In genomic region chr3:137981382-137981750, GRCm38 (mm10) we compare ENCODE assay signal across 8 mouse cellular contexts. TPM values are rescaled to one million over a fixed set of nuclear protein-coding genes. Genes with fewer than 3 reads are reported as not detected.
A peak's percentile ranks its signal among the peaks of the same experiment; 100 is the strongest.
DNase-seq lines count a peak whose midpoint lies in the region; ATAC-seq and TF ChIP-seq lines count a peak whose summit lies in the region.

Gene Dapp1 (minus strand): TSS chr3:137981545.

- no peaks in the 10 kb centered on the region for H3K27me3 ChIP-seq in G1E (ENCODE audit: insufficient read depth, low read length)
- H3K27me3 ChIP-seq in hindbrain, postnatal 0 days (ENCODE audit: insufficient read depth, low read length): no peaks in the 10 kb centered on the region

- no peak within 1 kb of the TSS for H3K27ac ChIP-seq in hindbrain, postnatal 0 days

- peak; percentile 88 for ATAC-seq in G1E (ENCODE audit: extremely low read depth, insufficient number of reproducible peaks, low FRiP score, poor library complexity, severe bottlenecking)
- ATAC-seq in hindbrain, postnatal 0 days: 0 out of 2 replicates have a peak, but pooled peaks have one; percentile 30
- peak; percentile 85 for ATAC-seq in megakaryocyte-erythroid progenitor cell, adult 5-6 weeks (replicated peaks; ENCODE audit: low FRiP score, low TSS enrichment, poor library complexity, severe bottlenecking)

- H3K4me1 ChIP-seq in G1E (ENCODE audit: insufficient read depth, low read depth, low read length): peaks cover 49% of the 10 kb centered on the region
- 0 out of 2 replicates have a peak, but pooled peaks cover 9% of the 10 kb centered on the region for H3K4me1 ChIP-seq in hindbrain, postnatal 0 days (ENCODE audit: insufficient read depth, low read length)

- peaks cover 31% of the 10 kb centered on the region for H3K36me3 ChIP-seq in G1E (replicated peaks)
- H3K36me3 ChIP-seq in hindbrain, postnatal 0 days (ENCODE audit: insufficient read depth, low read length): no peaks in the 10 kb centered on the region

- peak within 1 kb of the TSS; percentile 41 for H3K9ac ChIP-seq in hindbrain, postnatal 0 days (replicated peaks; ENCODE audit: low read length)

- 22% methylated on average over 10 of the region's 10 CpGs for WGBS in hindbrain, postnatal 0 days

- peak; percentile 88 for DNase-seq in G1E (ENCODE audit: low spot score)
- peak; percentile 65 for DNase-seq in c-Kit-positive CD71-positive TER-119-positive erythroid progenitor cells, embryonic 14.5 days (ENCODE audit: low spot score)
- peak; percentile 50 for DNase-seq in gastrocnemius, postnatal 10 days
- DNase-seq in hindbrain, postnatal 0 days (ENCODE audit: low spot score): peak; percentile 27
- DNase-seq in left cerebral cortex, postnatal 36 days (ENCODE audit: low spot score in 2 of 2): peak; percentile 29 to 30
- peak; percentile 43 for DNase-seq in right cerebral cortex, postnatal 25 days
- DNase-seq in yolk sac, embryonic 10.5 days (ENCODE audit: low spot score): peak; percentile 62

- H3K4me2 ChIP-seq in hindbrain, postnatal 0 days (ENCODE audit: low read depth, low read length): peak within 1 kb of the TSS; percentile 56

- no peak for TF ChIP-seq CTCF in G1E (IDR thresholded peaks at IDR 0.05; ENCODE audit: low read depth, low read length)
- no peak for TF ChIP-seq CTCF in hindbrain, postnatal 0 days (IDR thresholded peaks at IDR 0.05; ENCODE audit: low read depth)

- intact Hi-C loops in left cerebral cortex, postnatal 36 days (cut with DNase I): no loop called here

- H3K4me3 ChIP-seq in G1E (ENCODE audit: low read depth, low read length): peak within 1 kb of the TSS; percentile 76
- peak within 1 kb of the TSS; percentile 31 for H3K4me3 ChIP-seq in hindbrain, postnatal 0 days (ENCODE audit: low read length)

- H3K9me3 ChIP-seq in G1E (replicated peaks): no peaks in the 10 kb centered on the region
- H3K9me3 ChIP-seq in hindbrain, postnatal 0 days (ENCODE audit: low read length): no peaks in the 10 kb centered on the region

RNA-seq across cellular contexts. Expression of gene Dapp1, which starts in this region (rescaled TPM):
- total RNA-seq in G1E (2014; fragmentation: Nextera tagmentation) (288 and 301 TPM in 2 replicates), G1E (2017) (438 and 441 TPM in 2 replicates)
- polyA plus RNA-seq in G1E (2012): 14.3 and 37.2 TPM in 2 replicates
- 1 to 10 TPM in 1 of 2 experiments, under 1 TPM in 1; 0.89 to 2.0 TPM for total RNA-seq in gastrocnemius, postnatal 10 days (2021)
- total RNA-seq in hindbrain, postnatal 0 days (2014; rRNA removed): 1.3 and 2.6 TPM in 2 replicates
- 1.9 and 2.3 TPM in 2 replicates for polyA plus RNA-seq in hindbrain, postnatal 0 days (2015; fragmentation: Nextera tagmentation; extraction: Ambion mirVana)
- 1 to 10 TPM; 2.6 to 3.4 TPM for total RNA-seq in left cerebral cortex, postnatal 36 days (2021)
- 82.8 and 108 TPM in 2 replicates for total RNA-seq in megakaryocyte-erythroid progenitor cell, adult 5-6 weeks (2014; fragmentation: Nextera tagmentation)
- 110 and 171 TPM in 2 replicates for total RNA-seq in megakaryocyte-erythroid progenitor cell, adult 5-6 weeks (2017)

Comparison
In these comparisons a context has a peak if more than half of its experiments do, and no peak if none do; other contexts are left out.
1. RNA of gene Dapp1 (total RNA-seq): 288 to 441 TPM in G1E and 82.8 to 171 TPM in megakaryocyte-erythroid progenitor cell, adult 5-6 weeks; 2.6 to 3.4 TPM in left cerebral cortex, postnatal 36 days, 0.89 to 2.0 TPM in gastrocnemius, postnatal 10 days and 1.3 to 2.6 TPM in hindbrain, postnatal 0 days; every median in the first group is over 10 times any median in the second.
2. ATAC-seq: peak in every context shown above with its lines; median percentile 88 in G1E; 85 in megakaryocyte-erythroid progenitor cell, adult 5-6 weeks; 30 in hindbrain, postnatal 0 days.
3. DNase-seq: peak in every context shown above with its lines; median percentile 88 in G1E; 65 in c-Kit-positive CD71-positive TER-119-positive erythroid progenitor cells, embryonic 14.5 days; 62 in yolk sac, embryonic 10.5 days; 50 in gastrocnemius, postnatal 10 days; 43 in right cerebral cortex, postnatal 25 days; 30 in left cerebral cortex, postnatal 36 days; 27 in hindbrain, postnatal 0 days.